8 mouse cellular contexts compared by ENCODE assay signal in the genomic region with DNA sequence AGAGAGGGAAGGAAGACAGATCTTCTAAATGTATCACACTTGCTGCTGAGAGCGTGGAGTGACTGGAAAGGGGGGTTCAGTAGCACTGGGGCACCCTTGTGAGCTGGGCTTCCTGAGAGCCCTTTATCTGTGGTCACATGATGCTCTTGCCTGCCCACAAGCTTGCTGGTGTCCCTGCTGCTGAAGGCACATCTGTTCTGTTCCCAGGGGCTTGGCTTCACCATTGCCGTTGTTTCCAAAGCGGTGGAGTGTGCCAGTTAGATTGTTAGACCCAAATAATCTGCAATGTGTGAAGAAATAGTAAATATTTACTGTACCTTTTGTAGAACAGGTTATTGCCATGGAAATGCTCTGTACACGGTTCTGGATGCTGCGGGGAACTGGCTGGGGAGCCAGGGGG.
DNase-seq lines count a peak whose midpoint lies in the region; ATAC-seq lines count a peak whose summit lies in the region.

No protein-coding gene starts in this region.

- H3K36me3 ChIP-seq in heart, embryonic 16.5 days (ENCODE audit: control insufficient read depth, insufficient read depth) = no peaks in the 10 kb centered on the region
- no peaks in the 10 kb centered on the region for H3K36me3 ChIP-seq in heart, embryonic 10.5 days
- no peaks in the 10 kb centered on the region for H3K36me3 ChIP-seq in neural tube, embryonic 15.5 days

- H3K4me1 ChIP-seq in heart, embryonic 16.5 days (ENCODE audit: control insufficient read depth, insufficient read depth, low read length) = peaks cover 12% of the 10 kb centered on the region
- H3K4me1 ChIP-seq in heart, embryonic 10.5 days = peaks cover 23% of the 10 kb centered on the region
- peaks cover 29% of the 10 kb centered on the region for H3K4me1 ChIP-seq in neural tube, embryonic 15.5 days

- 0 out of 2 replicates have a peak, but pooled peaks have one; percentile 40 for ATAC-seq in heart, embryonic 16.5 days (replicated peaks; ENCODE audit: extremely low read depth, insufficient read depth, low FRiP score)
- peak; percentile 53 for ATAC-seq in inflammation-experienced regulatory T-cells, adult 6 months
- ATAC-seq in neural tube, embryonic 15.5 days (ENCODE audit: low FRiP score) = peak; percentile 73

- 49% methylated on average over 5 of the region's 5 CpGs for WGBS in heart, embryonic 16.5 days
- WGBS in heart, embryonic 10.5 days = 53% methylated on average over 5 of the region's 5 CpGs
- WGBS in neural tube, embryonic 15.5 days = 31% methylated on average over 5 of the region's 5 CpGs

- no peaks in the 10 kb centered on the region for H3K9me3 ChIP-seq in heart, embryonic 16.5 days (replicated peaks; ENCODE audit: control insufficient read depth, low read length)
- no peaks in the 10 kb centered on the region for H3K9me3 ChIP-seq in heart, embryonic 10.5 days
- no peaks in the 10 kb centered on the region for H3K9me3 ChIP-seq in neural tube, embryonic 15.5 days (replicated peaks)

- H3K9ac ChIP-seq in heart, embryonic 16.5 days (ENCODE audit: low read length) = no peak overlapping the region; the same call in 1 of the 2 replicates
- H3K9ac ChIP-seq in neural tube, embryonic 15.5 days (replicated peaks) = no peak overlapping the region

- H3K27ac ChIP-seq in heart, embryonic 16.5 days (ENCODE audit: low read length) = no peak overlapping the region; the same call in 1 of the 2 replicates
- H3K27ac ChIP-seq in heart, embryonic 10.5 days = no peak overlapping the region
- peak overlapping the region; percentile 50 for H3K27ac ChIP-seq in neural tube, embryonic 15.5 days (replicated peaks)

- no peak overlapping the region for H3K4me3 ChIP-seq in heart, embryonic 16.5 days (ENCODE audit: low read length)
- no peak overlapping the region for H3K4me3 ChIP-seq in heart, embryonic 10.5 days
- no peak overlapping the region for H3K4me3 ChIP-seq in neural tube, embryonic 15.5 days (replicated peaks)

- 0 out of 2 replicates have a peak overlapping the region, but pooled peaks have one; percentile 2 for H3K4me2 ChIP-seq in heart, embryonic 16.5 days (ENCODE audit: low read depth, low read length)
- no peak overlapping the region for H3K4me2 ChIP-seq in neural tube, embryonic 15.5 days

- no peak for DNase-seq in heart, embryonic 10.5 days (ENCODE audit: low spot score)
- DNase-seq in T-cell, adult 2 months (ENCODE audit: low spot score) = peak; percentile 68
- DNase-seq in adipocyte (ENCODE audit: low spot score) = no peak
- no peak for DNase-seq in cerebellum, adult 8-10 months
- no peak for DNase-seq in left cerebral cortex, adult 9 months (ENCODE audit: low spot score in 2 of 2)

- H3K27me3 ChIP-seq in heart, embryonic 16.5 days (ENCODE audit: control insufficient read depth, insufficient read depth, low read length) = no peaks in the 10 kb centered on the region
- no peaks in the 10 kb centered on the region for H3K27me3 ChIP-seq in heart, embryonic 10.5 days (ENCODE audit: insufficient read depth, poor library complexity, severe bottlenecking)
- H3K27me3 ChIP-seq in neural tube, embryonic 15.5 days (replicated peaks) = no peaks in the 10 kb centered on the region
